Mouse (Mus musculus) adrenal gland (tissue): ENCODE results near the gene Gm28044.
"Not testable (repeated sequence)": the region's sequence is repeated elsewhere in the genome, so short reads cannot be mapped to it uniquely, and the experiment has no call there.

Experiments
- intact Hi-C: fragments of 180-260 bp; cut with DNase I; formaldehyde crosslinking; loops from one replicate; pipeline ENCODE4 v1.15.1; 2025
- long read RNA-seq, 2 experiments: library from polyadenylated mRNA; unstranded; transcript quantifications; one replicate each; pipeline ENCODE4 v2.0.0; 2020; ENCODE audit warnings: borderline replicate concordance in 1 of 2; ENCODE audit not compliant: insufficient replicate concordance in 1 of 2

Gene Gm28044
- long read RNA-seq, experiment 1 = 0 reads
- long read RNA-seq, experiment 2 = 0 reads

- intact Hi-C loops = loop anchor here (1.0 kb wide), 1 partner anchor 28 kb away; the partner anchor contains the start of gene Zfp595
These were observed at the start of gene Gm28044, which contains the start of gene Zfp953 for GRCm38 (mm10) chr13:67360131-67360744. Gene Gm28044, minus strand, starts transcription at chr13:67360536. Gene Zfp953, minus strand, starts transcription at chr13:67360605.

GRCm38 (mm10) chr13:67399183-67399903, 39.0 kb upstream of the Gm28044 start, which contains the start of gene Zfp429:
Gene Zfp429, minus strand, starts transcription at chr13:67399819.
- intact Hi-C loops = not testable (repeated sequence)

- intact Hi-C loops = not testable (repeated sequence)
These were observed 15.9 kb upstream of the Gm28044 start for GRCm38 (mm10) chr13:67376255-67376654.

GRCm38 (mm10) chr13:67375050-67375911, 14.9 kb upstream of the Gm28044 start, which contains the start of the genes Gm28041 and Zfp456:
Gene Gm28041, minus strand, starts transcription at chr13:67375733.
Gene Zfp456, minus strand, starts transcription at chr13:67375810.
- intact Hi-C loops = not testable (repeated sequence)

- intact Hi-C loops = no loop called here
These were observed 8.5 kb downstream of the Gm28044 start for GRCm38 (mm10) chr13:67351854-67352253.

- intact Hi-C loops = no loop called here
These were observed 16.9 kb downstream of the Gm28044 start for GRCm38 (mm10) chr13:67343422-67343821.

- intact Hi-C loops = loop anchor here (1.0 kb wide), 1 partner anchor 27 kb away; the partner anchor contains the start of genes Gm28044 and Zfp953
These were observed 27.5 kb downstream of the Gm28044 start for GRCm38 (mm10) chr13:67332877-67333276.

GRCm38 (mm10) chr13:67332019-67332724, 28.2 kb downstream of the Gm28044 start, which contains the start of gene Zfp595:
Gene Zfp595, minus strand, starts transcription at chr13:67332570.
- intact Hi-C loops = loop anchor here (1.0 kb wide), 1 partner anchor 28 kb away; the partner anchor contains the start of genes Gm28044 and Zfp953

- intact Hi-C loops = loop anchor here (5.0 kb wide), 1 partner anchor 179 kb away; no protein-coding TSS in a partner anchor
These were observed 53.6 kb downstream of the Gm28044 start for GRCm38 (mm10) chr13:67306718-67307117.

- intact Hi-C loops = loop anchor here (5.0 kb wide), 1 partner anchor 179 kb away; no protein-coding TSS in a partner anchor
These were observed 54.3 kb downstream of the Gm28044 start, which contains the start of gene Zfp457 for GRCm38 (mm10) chr13:67305822-67306672. Gene Zfp457, minus strand, starts transcription at chr13:67306485.

- intact Hi-C loops = no loop called here
These were observed 82.0 kb downstream of the Gm28044 start, which contains the start of gene Zfp458 for GRCm38 (mm10) chr13:67278314-67278713. Gene Zfp458, minus strand, starts transcription at chr13:67278466.

GRCm38 (mm10) chr13:67269383-67270065, 90.8 kb downstream of the Gm28044 start:
- intact Hi-C loops = not testable (repeated sequence)

- intact Hi-C loops = no loop called here
These were observed 91.6 kb downstream of the Gm28044 start for GRCm38 (mm10) chr13:67268568-67269369.
